Mouse (Mus musculus) myocyte (in vitro differentiated cells): ENCODE measurements around the gene Srgap2.

ENCODE experiments used
- CEBPB ChIP-seq: IDR thresholded peaks from 2 replicates; pipeline ENCODE4 v1.6.1; 2011; ENCODE audit warnings: mild to moderate bottlenecking, moderate library complexity; ENCODE audit not compliant: poor library complexity, insufficient read depth, severe bottlenecking
- E2F4 ChIP-seq: IDR thresholded peaks from one replicate; pipeline ENCODE4 v1.6.1; 2011; ENCODE audit warnings: mild to moderate bottlenecking, control low read depth, moderate library complexity; ENCODE audit not compliant: insufficient read depth
- MAX ChIP-seq: IDR thresholded peaks from one replicate; pipeline ENCODE4 v1.6.1; 2011; ENCODE audit warnings: low read depth, mild to moderate bottlenecking, control low read depth
- MYOD1 ChIP-seq, 3 experiments: IDR thresholded peaks; one replicate each; pipeline ENCODE4 v1.6.1; 2011; ENCODE audit warnings: control low read depth in 2 of 3, low read depth in 2 of 3, mild to moderate bottlenecking in 2 of 3, moderate library complexity in 1 of 3; ENCODE audit not compliant: insufficient read length in 2 of 3, control insufficient read depth in 1 of 3
- MYOG ChIP-seq, 3 experiments: IDR thresholded peaks; one replicate each; pipeline ENCODE4 v1.6.1; 2011; ENCODE audit warnings: control low read depth in 2 of 3, low read depth in 2 of 3, mild to moderate bottlenecking in 2 of 3; ENCODE audit not compliant: insufficient read length in 2 of 3, control insufficient read depth in 1 of 3, insufficient read depth in 1 of 3
- POLR2A ChIP-seq: IDR thresholded peaks from one replicate; pipeline ENCODE4 v1.6.1; 2011; ENCODE audit warnings: low read depth, mild to moderate bottlenecking, control low read depth, moderate library complexity; ENCODE audit not compliant: insufficient read length
- POLR2AphosphoS2 ChIP-seq: IDR thresholded peaks from one replicate; pipeline ENCODE4 v1.6.1; 2011; ENCODE audit warnings: low read depth, control low read depth; ENCODE audit not compliant: insufficient read length
- SRF ChIP-seq: IDR thresholded peaks from one replicate; pipeline ENCODE4 v1.6.1; 2011; ENCODE audit warnings: low read depth; ENCODE audit not compliant: control insufficient read depth, insufficient read length
- TCF12 ChIP-seq: IDR thresholded peaks from one replicate; pipeline ENCODE4 v1.6.1; 2011; ENCODE audit warnings: mild to moderate bottlenecking, control low read depth; ENCODE audit not compliant: poor library complexity, insufficient read depth, severe bottlenecking
- TCF3 ChIP-seq: IDR thresholded peaks from one replicate; pipeline ENCODE4 v1.6.1; 2011; ENCODE audit warnings: low read depth, control low read depth; ENCODE audit not compliant: insufficient read length
- USF1 ChIP-seq: IDR thresholded peaks from one replicate; pipeline ENCODE4 v1.6.1; 2011; ENCODE audit warnings: low read depth, mild to moderate bottlenecking, control low read depth, moderate library complexity

DNA sequence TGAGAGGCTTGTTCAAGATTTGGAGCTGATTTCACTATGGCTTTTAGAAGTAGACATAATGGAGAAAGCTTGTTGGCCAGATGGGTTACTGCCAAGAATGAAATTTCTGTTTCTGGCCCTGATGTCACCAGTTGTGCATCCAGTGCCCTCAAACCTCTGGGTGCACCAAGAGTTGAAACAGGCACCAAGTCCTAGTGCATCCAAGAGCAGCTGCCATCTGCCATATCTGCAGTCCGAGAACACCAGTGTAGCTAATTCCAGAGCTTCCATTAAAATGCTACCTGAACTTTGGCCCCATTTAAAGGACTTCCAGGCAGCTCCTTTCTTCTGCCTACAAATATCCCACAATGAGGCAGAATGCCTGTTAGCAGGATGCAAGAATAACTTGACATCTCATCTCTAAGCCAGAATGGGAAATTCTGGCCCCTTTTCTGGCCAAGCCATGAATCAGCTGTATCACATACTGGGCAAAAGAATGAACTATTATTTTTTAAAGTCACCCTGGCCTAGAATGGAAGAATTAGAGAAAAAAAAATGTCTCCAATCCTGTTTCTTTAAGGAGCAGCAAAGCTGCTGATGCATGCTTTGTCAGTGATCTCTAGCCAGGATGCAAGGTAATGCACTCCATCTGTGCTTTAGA lies 180.1 kb downstream of the Srgap2 start:
- TF ChIP-seq POLR2A (no peak), CEBPB (no peak), POLR2AphosphoS2 (no peak), MAX (no peak), USF1 (no peak), TCF12 (no peak), MYOD1 (IDR thresholded peaks at IDR 0.05; ENCODE audit: control insufficient read depth in 1 of 3, insufficient read length in 2 of 3, low read depth in 2 of 3) (peak; percentile 10 to 57 (median 43)), E2F4 (no peak), SRF (no peak), MYOG (IDR thresholded peaks at IDR 0.05; ENCODE audit: control insufficient read depth in 1 of 3, insufficient read depth in 1 of 3, insufficient read length in 2 of 3, low read depth in 2 of 3) (peak in 2 of 3 experiments; percentile 25 to 26), TCF3 (no peak)
